Mouse (Mus musculus): ENCODE data around the gene Panx2.

DNA sequence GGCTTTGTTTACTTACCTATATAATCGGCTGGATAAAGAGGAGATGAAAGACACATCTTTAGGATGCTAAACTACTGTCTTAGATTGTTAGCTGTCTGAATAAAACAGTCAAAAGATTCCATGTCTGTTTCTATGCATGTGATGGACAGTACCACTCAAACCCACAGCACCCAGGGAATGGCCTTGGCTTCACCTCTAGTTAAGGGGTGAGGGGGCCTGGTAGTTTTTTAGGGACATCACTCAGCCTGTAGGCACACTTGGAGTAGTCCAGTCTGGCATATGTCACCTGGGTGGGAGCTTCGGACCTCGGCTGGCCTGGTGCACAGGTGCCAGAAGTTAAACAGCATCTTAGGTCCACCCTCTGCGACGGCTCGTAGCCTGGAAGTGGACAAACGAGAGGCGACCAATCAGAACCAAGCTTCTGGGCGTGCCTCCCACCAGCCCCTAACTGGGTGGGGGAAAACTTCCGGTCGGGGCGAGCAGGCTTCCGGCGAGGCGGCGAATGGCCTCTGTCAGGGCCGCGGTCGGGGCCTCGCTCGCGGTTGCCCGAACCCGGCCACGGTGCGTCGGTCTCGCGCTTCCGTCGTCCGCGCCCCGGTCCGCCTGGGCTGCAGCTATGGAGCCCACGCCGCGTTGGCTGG, 29.2 kb downstream of the Panx2 start, which contains the start of gene Selenoo:
- peak; percentile 78 for TF ChIP-seq HCFC1 (IDR thresholded peaks at IDR 0.05; ENCODE audit: low read depth, low read length)
- no peak for TF ChIP-seq GABPA (IDR thresholded peaks at IDR 0.05; ENCODE audit: insufficient replicate concordance, low read depth, low read length)
- no peak for TF ChIP-seq CTCF (conservative IDR thresholded peaks at IDR 0.05 in 1 of 2, IDR thresholded peaks at IDR 0.05 in 1 of 2; ENCODE audit: low read depth in 2 of 2, low read length in 2 of 2)
- TF ChIP-seq POLR2A (IDR thresholded peaks at IDR 0.05; ENCODE audit: low read depth, low read length), result peak; percentile 91
- TF ChIP-seq MXI1 (IDR thresholded peaks at IDR 0.05; ENCODE audit: low read depth, low read length), result peak; percentile 80
- no peak for TF ChIP-seq ZNF384 (IDR thresholded peaks at IDR 0.05; ENCODE audit: low read depth, low read length)
- peak; percentile 40; the same call in 1 of the 2 replicates for TF ChIP-seq CHD2 (IDR thresholded peaks at IDR 0.05; ENCODE audit: low read length)
